Mouse (Mus musculus): Measurements from ENCODE around the gene Ptprh. TPM values are rescaled to one million over a fixed set of nuclear protein-coding genes. Genes with fewer than 3 reads are reported as not detected.
"Not testable (repeated sequence)": the region's sequence is repeated elsewhere in the genome, so short reads cannot be mapped to it uniquely, and the experiment has no call there.

Ptprh gene
- polyA plus RNA-seq, 1 experiment from 2014 or later = not detected

GRCm38 (mm10) chr7:4623544-4624189, 19.8 kb upstream of the Ptprh start:
- Histone ChIP-seq H3K79me2 (ENCODE audit: inconsistent target) (no peaks in the 10 kb centered on the region), H3K36me3 (ENCODE audit: inconsistent target) (no peaks in the 10 kb centered on the region), H3K27ac (no peak overlapping the region), H3K4me3 (ENCODE audit: inconsistent target) (no peak overlapping the region)
- WGBS (ENCODE audit: missing documents) = 8% methylated on average over 3 of the region's 4 CpGs

GRCm38 (mm10) chr7:4619979-4620378, 16.1 kb upstream of the Ptprh start:
- Histone ChIP-seq H3K4me3 (ENCODE audit: inconsistent target) (no peak overlapping the region), H3K27ac (no peak overlapping the region), H3K79me2 (ENCODE audit: inconsistent target) (no peaks in the 10 kb centered on the region), H3K36me3 (ENCODE audit: inconsistent target) (no peaks in the 10 kb centered on the region)
- 62% methylated on average over 1 of the region's 1 CpGs for WGBS (ENCODE audit: missing documents)

GRCm38 (mm10) chr7:4613740-4614403, 10.0 kb upstream of the Ptprh start:
- Histone ChIP-seq H3K79me2 (ENCODE audit: inconsistent target) (no peaks in the 10 kb centered on the region), H3K4me3 (ENCODE audit: inconsistent target) (no peak overlapping the region), H3K36me3 (ENCODE audit: inconsistent target) (no peaks in the 10 kb centered on the region), H3K27ac (no peak overlapping the region)
- 38% methylated on average over 14 of the region's 14 CpGs for WGBS (ENCODE audit: missing documents)

- no peak overlapping the region for H3K27ac ChIP-seq
- no peaks in the 10 kb centered on the region for H3K36me3 ChIP-seq (ENCODE audit: inconsistent target)
- no peak overlapping the region for H3K4me3 ChIP-seq (ENCODE audit: inconsistent target)
- no peaks in the 10 kb centered on the region for H3K79me2 ChIP-seq (ENCODE audit: inconsistent target)
- WGBS (ENCODE audit: missing documents) = 100% methylated on average over 1 of the region's 1 CpGs
Measured at GRCm38 (mm10) chr7:4612956-4613355, 9.1 kb upstream of the Ptprh start.

GRCm38 (mm10) chr7:4612386-4612785, 8.5 kb upstream of the Ptprh start:
- Histone ChIP-seq H3K36me3 (ENCODE audit: inconsistent target) (no peaks in the 10 kb centered on the region), H3K79me2 (ENCODE audit: inconsistent target) (no peaks in the 10 kb centered on the region), H3K4me3 (ENCODE audit: inconsistent target) (no peak overlapping the region), H3K27ac (no peak overlapping the region)
- 61% methylated on average over 8 of the region's 8 CpGs for WGBS (ENCODE audit: missing documents)

- H3K36me3 ChIP-seq (ENCODE audit: inconsistent target) = no peaks in the 10 kb centered on the region
- H3K4me3 ChIP-seq (ENCODE audit: inconsistent target) = no peak overlapping the region
- no peak overlapping the region for H3K27ac ChIP-seq
- H3K79me2 ChIP-seq (ENCODE audit: inconsistent target) = no peaks in the 10 kb centered on the region
- 88% methylated on average over 12 of the region's 12 CpGs for WGBS (ENCODE audit: missing documents)
Measured at GRCm38 (mm10) chr7:4611921-4612341, 8.1 kb upstream of the Ptprh start.

- Histone ChIP-seq H3K79me2 (ENCODE audit: inconsistent target) (no peaks in the 10 kb centered on the region), H3K27ac (no peak overlapping the region), H3K4me3 (ENCODE audit: inconsistent target) (no peak overlapping the region), H3K36me3 (ENCODE audit: inconsistent target) (no peaks in the 10 kb centered on the region)
- 80% methylated on average over 12 of the region's 12 CpGs for WGBS (ENCODE audit: missing documents)
Measured at GRCm38 (mm10) chr7:4611511-4611910, 7.7 kb upstream of the Ptprh start.

GRCm38 (mm10) chr7:4608002-4608401, 4.2 kb upstream of the Ptprh start:
- Histone ChIP-seq H3K4me3 (ENCODE audit: inconsistent target) (no peak overlapping the region), H3K36me3 (ENCODE audit: inconsistent target) (no peaks in the 10 kb centered on the region), H3K79me2 (ENCODE audit: inconsistent target) (no peaks in the 10 kb centered on the region), H3K27ac (no peak overlapping the region)
- 68% methylated on average over 5 of the region's 5 CpGs for WGBS (ENCODE audit: missing documents)

- WGBS (ENCODE audit: missing documents) = 90% methylated on average over 6 of the region's 6 CpGs
Measured at GRCm38 (mm10) chr7:4602969-4603368, 872 bp downstream of the Ptprh start.

GRCm38 (mm10) chr7:4597046-4597445, 6.8 kb downstream of the Ptprh start:
- not testable (repeated sequence) for H3K79me2 ChIP-seq (ENCODE audit: inconsistent target); H3K36me3 ChIP-seq (ENCODE audit: inconsistent target); H3K4me3 ChIP-seq (ENCODE audit: inconsistent target); H3K27ac ChIP-seq
- 32% methylated on average over 4 of the region's 4 CpGs for WGBS (ENCODE audit: missing documents)

More at GRCm38 (mm10) chr7:4602969-4603368, 872 bp downstream of the Ptprh start:
- H3K27ac ChIP-seq = no peak overlapping the region
- no peaks in the 10 kb centered on the region for H3K79me2 ChIP-seq (ENCODE audit: inconsistent target)
- no peak overlapping the region for H3K4me3 ChIP-seq (ENCODE audit: inconsistent target)
- H3K36me3 ChIP-seq (ENCODE audit: inconsistent target) = no peaks in the 10 kb centered on the region

GRCm38 (mm10) chr7:4581481-4581880, 22.4 kb downstream of the Ptprh start:
- not testable (repeated sequence) for H3K36me3 ChIP-seq (ENCODE audit: inconsistent target); H3K4me3 ChIP-seq (ENCODE audit: inconsistent target); H3K27ac ChIP-seq; H3K79me2 ChIP-seq (ENCODE audit: inconsistent target)
- WGBS (ENCODE audit: missing documents) = 36% methylated on average over 3 of the region's 3 CpGs

GRCm38 (mm10) chr7:4572361-4572760, 31.5 kb downstream of the Ptprh start:
- not testable (repeated sequence) for H3K4me3 ChIP-seq (ENCODE audit: inconsistent target); H3K79me2 ChIP-seq (ENCODE audit: inconsistent target); H3K36me3 ChIP-seq (ENCODE audit: inconsistent target); H3K27ac ChIP-seq
- no CpG with 5 or more reads among the region's 2 CpGs for WGBS (ENCODE audit: missing documents)

GRCm38 (mm10) chr7:4562660-4563059, 41.2 kb downstream of the Ptprh start:
- no peaks in the 10 kb centered on the region for H3K79me2 ChIP-seq (ENCODE audit: inconsistent target)
- WGBS (ENCODE audit: missing documents) = 86% methylated on average over 2 of the region's 3 CpGs
- H3K36me3 ChIP-seq (ENCODE audit: inconsistent target) = no peaks in the 10 kb centered on the region
- H3K27ac ChIP-seq = no peak overlapping the region
- no peak overlapping the region for H3K4me3 ChIP-seq (ENCODE audit: inconsistent target)

- WGBS (ENCODE audit: missing documents) = 72% methylated on average over 5 of the region's 6 CpGs
- no peaks in the 10 kb centered on the region for H3K79me2 ChIP-seq (ENCODE audit: inconsistent target)
- no peak overlapping the region for H3K27ac ChIP-seq
- no peak overlapping the region for H3K4me3 ChIP-seq (ENCODE audit: inconsistent target)
- no peaks in the 10 kb centered on the region for H3K36me3 ChIP-seq (ENCODE audit: inconsistent target)
Measured at GRCm38 (mm10) chr7:4557167-4557560, 46.7 kb downstream of the Ptprh start.

GRCm38 (mm10) chr7:4556256-4557166, 47.3 kb downstream of the Ptprh start:
- no peaks in the 10 kb centered on the region for H3K36me3 ChIP-seq (ENCODE audit: inconsistent target)
- no peaks in the 10 kb centered on the region for H3K79me2 ChIP-seq (ENCODE audit: inconsistent target)
- 19% methylated on average over 15 of the region's 15 CpGs for WGBS (ENCODE audit: missing documents)
- H3K4me3 ChIP-seq (ENCODE audit: inconsistent target) = no peak overlapping the region
- H3K27ac ChIP-seq = no peak overlapping the region
